Mouse (Mus musculus) heart, embryonic 12.5 days (tissue): ENCODE measurements around the gene Crybg2. TPM values are rescaled to one million over a fixed set of nuclear protein-coding genes. Genes with fewer than 3 reads are reported as not detected.

Source experiments
- ATAC-seq: fragments of 200-750 bp; cut with Nextera tagmentation; 2 replicates; pipeline ENCODE4 v1.8.0; 2017; ENCODE audit warnings: moderate TSS enrichment, moderate library complexity; ENCODE audit not compliant: insufficient number of reproducible peaks, low FRiP score
- H3K27ac ChIP-seq: fragments of 300-500 bp; sonication (generic); 2 replicates; pipeline ENCODE4 v1.5.1; 2016; ENCODE audit warnings: mild to moderate bottlenecking, moderate library complexity; ENCODE audit not compliant: poor library complexity, severe bottlenecking
- H3K27me3 ChIP-seq: fragments of 300-500 bp; sonication (generic); replicated peaks from 2 replicates; pipeline ENCODE4 v1.6.1; 2016; ENCODE audit warnings: mild to moderate bottlenecking, moderate library complexity
- H3K36me3 ChIP-seq: fragments of 300-500 bp; sonication (generic); 2 replicates; pipeline ENCODE4 v1.6.1; 2016; ENCODE audit warnings: mild to moderate bottlenecking, moderate library complexity
- H3K4me1 ChIP-seq: fragments of 300-500 bp; sonication (generic); replicated peaks from 2 replicates; pipeline ENCODE4 v1.6.1; 2016; ENCODE audit warnings: mild to moderate bottlenecking
- H3K4me2 ChIP-seq: fragments of 300-500 bp; sonication (generic); 2 replicates; pipeline ENCODE4 v1.6.1; 2016; ENCODE audit warnings: mild to moderate bottlenecking, moderate library complexity
- H3K4me3 ChIP-seq: fragments of 300-500 bp; sonication (generic); 2 replicates; pipeline ENCODE4 v1.5.1; 2016; ENCODE audit warnings: mild to moderate bottlenecking
- H3K9ac ChIP-seq: fragments of 300-500 bp; sonication (generic); 2 replicates; pipeline ENCODE4 v1.6.1; 2016; ENCODE audit warnings: mild to moderate bottlenecking, moderate library complexity
- H3K9me3 ChIP-seq: fragments of 300-500 bp; sonication (generic); replicated peaks from 2 replicates; pipeline ENCODE4 v1.6.1; 2016; ENCODE audit warnings: mild to moderate bottlenecking, moderate library complexity
- WGBS: fragments of 180-500 bp; shearing (Covaris S2); methylation state at CpG from one replicate; pipeline ENCODE4 v1.1.7; 2016; 5-methylcytosine and 5-hydroxymethylcytosine counted together
- polyA plus RNA-seq: library from polyadenylated mRNA; unstranded; fragments of >200 nt; fragmentation: Nextera tagmentation; extraction: Ambion mirVana; gene quantifications from 2 replicates; pipeline ENCODE4 v1.2.1, GENCODE M21; 2016

Gene Crybg2
- polyA plus RNA-seq, 1 experiment from 2014 or later: 0.51 TPM

GRCm38 (mm10) chr4:134019641-134020351 lies 40.8 kb upstream of the Crybg2 start:
- ATAC-seq: no peak; the same call in 1 of the 2 replicates
- H3K9me3 ChIP-seq: no peaks in the 10 kb centered on the region
- peak overlapping the region; percentile 37; the same call in 1 of the 2 replicates for H3K4me2 ChIP-seq
- no peaks in the 10 kb centered on the region for H3K36me3 ChIP-seq
- no peak overlapping the region for H3K9ac ChIP-seq
- peaks cover 47% of the 10 kb centered on the region for H3K4me1 ChIP-seq
- H3K27ac ChIP-seq: no peak overlapping the region
- H3K27me3 ChIP-seq: peaks cover 42% of the 10 kb centered on the region
- WGBS: 2% methylated on average over 16 of the region's 16 CpGs
- no peak overlapping the region for H3K4me3 ChIP-seq

DNA sequence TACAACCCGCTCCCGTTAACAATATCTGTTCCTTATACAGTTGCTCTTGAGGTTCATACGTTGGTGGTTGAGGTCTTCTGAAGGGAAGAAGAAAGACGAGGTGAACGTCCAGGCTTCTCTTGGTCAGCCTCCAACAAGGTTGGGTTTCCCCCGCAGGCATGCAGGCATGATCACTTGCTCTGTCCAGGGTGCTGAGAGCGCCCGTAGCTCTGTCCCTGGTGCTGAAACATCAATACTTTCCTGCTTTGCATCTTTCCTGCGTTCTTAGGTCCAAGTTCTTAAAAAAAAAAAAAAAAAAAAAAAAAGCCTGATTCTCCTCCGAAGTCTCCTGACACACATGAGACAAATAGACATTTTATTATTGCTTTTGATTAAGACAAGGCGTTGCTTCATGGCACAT lies 40.0 kb upstream of the Crybg2 start:
- Histone ChIP-seq H3K27ac (no peak overlapping the region), H3K9ac (no peak overlapping the region), H3K36me3 (no peaks in the 10 kb centered on the region), H3K4me2 (no peak overlapping the region), H3K4me3 (no peak overlapping the region), H3K27me3 (peaks cover 42% of the 10 kb centered on the region), H3K9me3 (no peaks in the 10 kb centered on the region), H3K4me1 (peaks cover 45% of the 10 kb centered on the region)
- 2% methylated on average over 11 of the region's 11 CpGs for WGBS
- no peak for ATAC-seq

DNA sequence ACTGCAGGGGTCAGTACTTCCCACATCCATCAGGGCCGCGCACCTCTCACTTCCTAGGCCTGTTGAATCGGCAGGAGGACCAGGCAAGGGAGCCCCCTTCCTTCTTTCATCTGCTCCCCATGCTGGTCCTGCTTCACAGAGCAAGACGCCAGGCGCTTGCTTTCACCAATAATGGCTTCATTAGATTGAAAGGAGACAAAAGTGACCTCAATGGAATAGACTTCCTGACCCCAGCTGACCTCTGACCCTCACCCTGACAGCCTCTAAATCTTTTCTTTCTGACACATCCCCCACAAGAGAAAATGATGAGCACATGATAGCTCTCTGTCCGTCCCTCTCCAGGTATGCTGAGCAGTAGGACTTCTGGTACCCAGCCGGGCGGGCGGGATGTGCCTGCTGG lies 34.8 kb upstream of the Crybg2 start:
- WGBS: 67% methylated on average over 9 of the region's 9 CpGs
- no peaks in the 10 kb centered on the region for H3K27me3 ChIP-seq
- no peak overlapping the region for H3K9ac ChIP-seq
- no peak overlapping the region for H3K4me2 ChIP-seq
- 0 out of 2 replicates have a peak, but pooled peaks cover 4% of the 10 kb centered on the region for H3K9me3 ChIP-seq
- no peak for ATAC-seq
- H3K36me3 ChIP-seq: no peaks in the 10 kb centered on the region
- H3K4me1 ChIP-seq: no peaks in the 10 kb centered on the region
- H3K4me3 ChIP-seq: no peak overlapping the region
- no peak overlapping the region for H3K27ac ChIP-seq

- ATAC-seq: peak; percentile 53; the same call in 1 of the 2 replicates
- WGBS: 3% methylated on average over 16 of the region's 16 CpGs
- no peaks in the 10 kb centered on the region for H3K36me3 ChIP-seq
- no peak overlapping the region for H3K27ac ChIP-seq
- no peak overlapping the region for H3K4me3 ChIP-seq
- 0 out of 2 replicates have a peak, but pooled peaks cover 3% of the 10 kb centered on the region for H3K9me3 ChIP-seq
- H3K27me3 ChIP-seq: no peaks in the 10 kb centered on the region
- no peaks in the 10 kb centered on the region for H3K4me1 ChIP-seq
- no peak overlapping the region for H3K4me2 ChIP-seq
- H3K9ac ChIP-seq: no peak overlapping the region
These were observed 24.7 kb upstream of the Crybg2 start for GRCm38 (mm10) chr4:134035953-134036352.

- H3K4me3 ChIP-seq: no peak overlapping the region
- H3K9ac ChIP-seq: no peak overlapping the region
- no peaks in the 10 kb centered on the region for H3K9me3 ChIP-seq
These were observed 19.1 kb upstream of the Crybg2 start for GRCm38 (mm10) chr4:134041317-134042123.

DNA sequence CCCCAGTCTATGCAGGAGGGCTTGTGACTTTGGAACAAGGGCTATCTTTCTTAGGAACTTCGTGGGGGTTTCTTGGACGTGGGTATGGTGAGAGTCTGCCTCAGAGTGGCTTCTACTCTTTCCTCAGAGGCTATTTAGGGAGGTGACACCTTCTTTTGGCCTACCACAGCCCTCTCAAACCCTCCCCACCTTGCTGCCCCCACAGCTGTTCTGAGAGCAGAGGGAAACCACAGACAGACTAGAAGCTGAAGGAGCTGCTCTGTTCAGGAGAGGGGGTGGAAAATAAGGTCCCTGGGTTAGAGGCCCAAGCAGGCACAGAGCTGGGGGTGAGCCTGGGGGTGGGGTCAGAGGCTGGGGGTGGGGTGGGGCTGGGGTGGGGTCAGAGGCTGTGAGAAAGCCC lies 17.6 kb upstream of the Crybg2 start:
- Histone ChIP-seq H3K4me2 (no peak overlapping the region), H3K9ac (no peak overlapping the region), H3K4me1 (peaks cover 14% of the 10 kb centered on the region), H3K27me3 (no peaks in the 10 kb centered on the region), H3K27ac (no peak overlapping the region), H3K36me3 (no peaks in the 10 kb centered on the region), H3K9me3 (no peaks in the 10 kb centered on the region), H3K4me3 (no peak overlapping the region)
- 34% methylated on average over 2 of the region's 2 CpGs for WGBS
- ATAC-seq: no peak

More at GRCm38 (mm10) chr4:134041317-134042123, 19.1 kb upstream of the Crybg2 start:
- no peak overlapping the region for H3K4me2 ChIP-seq
- H3K27ac ChIP-seq: no peak overlapping the region
- no peak for ATAC-seq
- H3K4me1 ChIP-seq: peaks cover 7% of the 10 kb centered on the region; the same call in 1 of the 2 replicates
- no peaks in the 10 kb centered on the region for H3K27me3 ChIP-seq
- WGBS: 45% methylated on average over 9 of the region's 9 CpGs
- H3K36me3 ChIP-seq: no peaks in the 10 kb centered on the region

DNA sequence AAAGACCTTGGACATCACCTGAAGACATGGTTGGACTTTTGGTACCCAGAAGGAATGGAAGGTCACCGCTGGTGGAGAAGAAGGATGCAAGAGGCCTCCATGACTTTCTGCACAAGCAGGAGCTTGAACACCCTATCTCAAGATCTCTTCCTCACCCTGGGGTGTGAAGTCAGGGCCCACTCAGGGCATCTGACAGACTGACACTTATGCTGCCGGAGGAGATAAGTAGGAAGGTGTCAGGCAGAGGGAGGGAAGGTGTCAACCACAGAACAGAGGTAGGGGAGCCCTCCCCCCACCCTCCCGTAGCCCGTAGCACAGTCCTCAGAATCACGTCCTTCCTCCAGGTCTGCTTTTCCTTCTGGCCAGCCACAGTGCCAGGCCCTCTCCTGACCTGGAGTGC lies 13.0 kb upstream of the Crybg2 start:
- Histone ChIP-seq H3K27me3 (no peaks in the 10 kb centered on the region), H3K4me2 (no peak overlapping the region), H3K36me3 (no peaks in the 10 kb centered on the region), H3K27ac (no peak overlapping the region), H3K4me3 (no peak overlapping the region), H3K9me3 (no peaks in the 10 kb centered on the region), H3K4me1 (peaks cover 25% of the 10 kb centered on the region), H3K9ac (no peak overlapping the region)
- WGBS: 30% methylated on average over 5 of the region's 5 CpGs
- ATAC-seq: no peak

DNA sequence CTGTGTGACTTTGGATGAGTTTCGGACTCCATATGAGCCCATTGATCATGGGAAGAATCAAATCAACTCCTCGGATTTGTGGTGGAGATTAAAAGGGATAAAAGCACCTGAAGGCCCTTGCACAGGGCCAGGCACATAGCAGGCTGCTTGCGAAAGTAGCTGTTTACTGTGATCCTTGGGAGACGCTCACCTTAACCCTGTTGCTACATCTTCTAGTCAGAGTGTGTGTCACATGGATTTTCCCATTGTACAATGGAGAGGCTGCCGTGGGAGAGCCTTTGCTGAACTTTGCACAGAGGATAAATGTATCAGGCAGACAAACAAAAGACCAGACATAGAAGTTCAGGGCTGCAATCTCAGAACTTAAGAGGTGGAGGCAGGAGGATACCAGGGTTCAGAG lies 8.7 kb upstream of the Crybg2 start:
- H3K4me3 ChIP-seq: no peak overlapping the region
- no peaks in the 10 kb centered on the region for H3K36me3 ChIP-seq
- H3K9ac ChIP-seq: no peak overlapping the region
- H3K4me1 ChIP-seq: peaks cover 31% of the 10 kb centered on the region
- H3K4me2 ChIP-seq: no peak overlapping the region; the same call in 1 of the 2 replicates
- 76% methylated on average over 5 of the region's 5 CpGs for WGBS
- ATAC-seq: no peak
- no peaks in the 10 kb centered on the region for H3K27me3 ChIP-seq
- no peaks in the 10 kb centered on the region for H3K9me3 ChIP-seq
- no peak overlapping the region for H3K27ac ChIP-seq

GRCm38 (mm10) chr4:134052560-134052959 lies 8.1 kb upstream of the Crybg2 start:
- H3K27me3 ChIP-seq: no peaks in the 10 kb centered on the region; the same call in 1 of the 2 replicates
- WGBS: 4% methylated on average over 8 of the region's 8 CpGs
- no peaks in the 10 kb centered on the region for H3K9me3 ChIP-seq
- H3K4me3 ChIP-seq: no peak overlapping the region
- no peaks in the 10 kb centered on the region for H3K36me3 ChIP-seq
- 0 out of 2 replicates have a peak overlapping the region, but pooled peaks have one; percentile 20 for H3K9ac ChIP-seq
- peaks cover 28% of the 10 kb centered on the region for H3K4me1 ChIP-seq
- no peak; the same call in 1 of the 2 replicates for ATAC-seq
- H3K27ac ChIP-seq: 0 out of 2 replicates have a peak overlapping the region, but pooled peaks have one; percentile 37
- peak overlapping the region; percentile 23; the same call in 1 of the 2 replicates for H3K4me2 ChIP-seq

DNA sequence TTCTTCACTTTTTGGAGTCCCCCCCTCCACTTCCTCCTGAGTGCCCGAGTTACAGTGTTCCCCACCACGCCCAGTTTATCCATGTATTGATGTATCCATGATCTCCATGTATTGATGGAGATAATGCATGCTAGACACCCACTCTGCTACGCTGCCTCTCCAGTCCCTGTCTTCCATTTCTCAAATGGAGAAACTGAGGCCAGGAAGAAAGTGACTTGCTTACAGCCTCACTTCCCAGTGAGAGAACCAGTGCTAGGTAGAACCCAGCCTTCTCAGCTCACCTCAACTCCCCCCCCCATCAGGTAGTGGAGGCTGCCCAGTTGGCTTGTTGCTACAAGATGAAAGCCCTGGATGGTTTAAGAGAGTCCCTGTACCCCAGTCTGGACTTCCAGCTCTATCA lies 7.1 kb upstream of the Crybg2 start, which contains the start of gene Zfp683:
Gene Zfp683 (plus strand): TSS at position 301 of the 400 bp plus-strand sequence.
- no peaks in the 10 kb centered on the region for H3K36me3 ChIP-seq
- H3K4me2 ChIP-seq: peak within 1 kb of the TSS; percentile 23; the same call in 1 of the 2 replicates
- H3K4me3 ChIP-seq: no peak within 1 kb of the TSS
- no peaks in the 10 kb centered on the region for H3K9me3 ChIP-seq
- no peak for ATAC-seq
- peaks cover 20% of the 10 kb centered on the region for H3K4me1 ChIP-seq
- WGBS: 88% methylated on average over 3 of the region's 3 CpGs
- peaks cover 4% of the 10 kb centered on the region for H3K27me3 ChIP-seq
- 0 out of 2 replicates have a peak within 1 kb of the TSS, but pooled peaks have one; percentile 37 for H3K27ac ChIP-seq
- 0 out of 2 replicates have a peak within 1 kb of the TSS, but pooled peaks have one; percentile 20 for H3K9ac ChIP-seq

DNA sequence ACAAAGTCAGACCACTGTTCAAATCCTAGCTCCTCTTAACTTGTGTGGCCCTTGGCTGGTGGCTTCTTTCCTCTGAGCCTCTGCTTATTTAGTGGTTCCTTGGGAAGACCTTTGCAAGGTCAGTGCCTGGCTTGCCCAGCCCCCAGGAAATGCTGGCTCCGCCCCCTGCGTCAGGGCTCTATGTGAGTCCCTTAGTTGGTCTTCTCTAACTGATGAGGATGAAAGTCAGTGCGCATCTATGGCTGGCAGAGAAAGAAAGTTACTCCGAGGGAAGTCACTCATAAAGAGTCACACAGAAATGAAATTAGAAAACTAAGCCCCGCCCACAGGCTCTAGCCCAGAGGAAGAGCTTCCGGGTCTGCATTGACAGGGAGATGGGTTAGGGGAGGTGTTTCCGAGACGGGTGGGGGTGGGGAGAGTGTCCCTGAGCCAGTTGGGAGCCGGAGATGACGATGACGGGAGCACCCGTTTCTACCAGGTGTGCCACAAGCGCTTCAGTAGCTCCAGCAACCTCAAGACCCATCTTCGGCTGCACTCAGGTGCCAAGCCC lies 2.4 kb upstream of the Crybg2 start:
- Histone ChIP-seq H3K27me3 (peaks cover 47% of the 10 kb centered on the region), H3K4me3 (peak overlapping the region; percentile 12), H3K4me2 (peak overlapping the region; percentile 44), H3K9ac (no peak overlapping the region), H3K27ac (no peak overlapping the region), H3K9me3 (no peaks in the 10 kb centered on the region), H3K4me1 (0 out of 2 replicates have a peak, but pooled peaks cover 4% of the 10 kb centered on the region), H3K36me3 (no peaks in the 10 kb centered on the region)
- 20% methylated on average over 14 of the region's 14 CpGs for WGBS
- ATAC-seq: no peak
